Mouse (Mus musculus): ENCODE data around the gene Nck2. TPM values are rescaled to one million over a fixed set of nuclear protein-coding genes. Genes with fewer than 3 reads are reported as not detected.

Gene Nck2
- total RNA-seq, 2 experiments from 2014 or later = 18.0 to 18.6 TPM

GRCm38 (mm10) chr1:43463941-43464682, 19.7 kb downstream of the Nck2 start:
- no peak for TF ChIP-seq CTCF (IDR thresholded peaks at IDR 0.05)
- DNase-seq = no peak
- Histone ChIP-seq H3K4me3 (no peak overlapping the region), H3K27ac (peak overlapping the region; percentile 84)
- intact Hi-C loops (cut with DNase I) = no loop called here

DNA sequence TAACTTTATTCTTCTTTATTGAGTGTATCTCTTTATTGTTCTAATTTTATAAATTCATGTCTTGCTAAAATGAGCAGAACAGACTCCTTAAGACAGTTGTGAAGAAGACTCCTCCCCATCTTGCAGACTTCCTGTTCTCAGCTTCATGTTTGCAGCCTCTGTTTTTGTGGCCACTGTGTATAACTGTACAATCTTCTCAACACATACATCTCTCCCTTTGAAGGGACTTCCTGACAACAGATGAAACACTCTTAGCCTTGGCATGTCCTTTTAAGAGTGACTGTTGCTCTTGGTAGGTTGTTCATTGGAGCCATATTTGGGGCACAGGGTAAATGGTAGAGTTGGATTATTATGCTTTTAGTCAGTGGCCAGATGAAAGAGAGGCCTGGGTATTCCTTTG, 20.6 kb downstream of the Nck2 start:
- no peak overlapping the region for H3K4me3 ChIP-seq
- intact Hi-C loops (cut with DNase I) = no loop called here
- TF ChIP-seq CTCF (IDR thresholded peaks at IDR 0.05) = no peak

GRCm38 (mm10) chr1:43465957-43466624, 21.7 kb downstream of the Nck2 start:
- intact Hi-C loops (cut with DNase I) = no loop called here
- TF ChIP-seq CTCF (IDR thresholded peaks at IDR 0.05) = no peak
- H3K4me3 ChIP-seq = no peak overlapping the region
- peak overlapping the region; percentile 84 for H3K27ac ChIP-seq
- DNase-seq = no peak

More for the DNA sequence above, 20.6 kb downstream of the Nck2 start:
- DNase-seq = no peak
- peak overlapping the region; percentile 84 for H3K27ac ChIP-seq

GRCm38 (mm10) chr1:43467656-43468055, 23.3 kb downstream of the Nck2 start:
- H3K27ac ChIP-seq = peak overlapping the region; percentile 84
- intact Hi-C loops (cut with DNase I) = no loop called here
- no peak overlapping the region for H3K4me3 ChIP-seq
- no peak for TF ChIP-seq CTCF (IDR thresholded peaks at IDR 0.05)
- peak; percentile 54 for DNase-seq

DNA sequence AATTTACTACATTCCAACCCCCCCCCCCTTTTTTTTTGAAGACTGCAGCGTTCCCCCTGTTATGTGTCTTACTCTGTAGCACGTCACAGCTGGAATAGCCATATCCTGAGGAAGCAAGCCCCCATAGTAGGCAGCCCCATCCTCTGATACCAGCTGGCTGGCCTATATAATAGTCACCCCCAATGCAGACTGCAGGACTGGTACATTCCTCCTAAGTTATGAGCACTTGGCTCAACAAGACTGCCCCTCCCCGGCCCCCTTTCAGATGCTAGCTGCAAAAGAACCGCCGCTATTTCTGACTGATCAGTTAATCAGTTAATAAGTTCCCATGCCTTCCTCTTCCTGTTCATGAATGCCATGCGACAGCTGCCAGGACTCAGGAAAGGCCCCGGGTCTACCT, 23.8 kb downstream of the Nck2 start:
- H3K27ac ChIP-seq = peak overlapping the region; percentile 12; the same call in 1 of the 2 replicates
- intact Hi-C loops (cut with DNase I) = no loop called here
- no peak for DNase-seq

DNA sequence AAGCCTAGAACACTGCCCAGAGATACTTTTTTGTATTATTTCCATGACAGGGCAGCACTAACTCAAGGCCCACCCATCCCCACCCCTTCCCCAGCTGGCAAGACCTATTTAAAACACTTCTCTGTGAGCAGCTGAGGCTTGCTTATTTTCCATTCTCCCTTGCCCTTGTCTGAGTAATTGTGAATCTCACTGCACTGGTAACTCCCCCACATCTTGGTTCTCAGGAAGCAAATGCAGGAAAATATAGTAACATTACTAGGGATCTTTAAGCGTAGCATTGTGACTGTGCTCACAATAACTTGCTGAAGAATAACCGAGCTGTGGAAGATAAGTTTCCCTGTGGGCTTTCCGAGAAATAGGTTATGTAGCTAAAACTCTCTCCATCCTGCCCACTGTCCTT, 24.6 kb downstream of the Nck2 start:
- DNase-seq = no peak
- intact Hi-C loops (cut with DNase I) = no loop called here
- Histone ChIP-seq H3K27ac (peak overlapping the region; percentile 38; the same call in 1 of the 2 replicates), H3K4me3 (no peak overlapping the region)
- TF ChIP-seq CTCF (IDR thresholded peaks at IDR 0.05) = no peak

More for the DNA sequence above, 23.8 kb downstream of the Nck2 start:
- no peak for TF ChIP-seq CTCF (IDR thresholded peaks at IDR 0.05)
- no peak overlapping the region for H3K4me3 ChIP-seq

DNA sequence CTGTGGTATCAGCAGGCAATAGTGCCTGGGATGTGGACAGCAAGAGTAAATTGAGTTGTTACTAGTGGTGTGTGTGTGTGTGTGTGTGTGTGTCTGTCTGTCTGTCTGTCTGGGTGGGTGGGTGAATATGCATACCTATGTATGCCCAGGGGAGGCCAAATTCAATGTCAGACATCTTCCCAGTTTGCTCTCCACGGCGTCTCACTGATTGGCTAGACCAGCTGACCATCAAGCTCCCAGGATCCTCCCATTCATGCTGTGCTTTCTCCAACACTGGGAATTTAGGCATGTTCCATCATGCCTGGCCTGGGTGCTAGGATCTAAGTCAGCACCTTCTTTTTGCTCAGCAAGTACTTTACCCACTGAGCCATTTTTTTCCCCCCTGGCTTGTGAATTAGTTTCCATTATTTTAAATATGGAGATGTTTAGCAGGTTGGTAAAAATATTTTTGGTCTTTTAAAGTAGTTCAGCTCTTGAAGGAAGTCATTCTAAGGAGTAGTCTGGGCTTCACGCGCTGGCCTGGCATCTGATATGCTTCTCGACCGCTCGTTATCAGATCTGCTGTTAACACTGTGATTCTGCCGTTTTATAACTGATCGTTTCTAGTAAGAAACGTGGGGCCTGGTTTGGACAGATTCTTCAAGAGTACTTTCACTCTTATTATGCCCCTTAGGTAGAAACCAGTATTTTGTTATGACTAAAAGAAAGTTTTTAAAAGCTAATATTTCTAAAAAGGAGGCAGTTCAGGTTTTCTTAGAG, 26.2 kb downstream of the Nck2 start:
- TF ChIP-seq CTCF (IDR thresholded peaks at IDR 0.05) = no peak
- Histone ChIP-seq H3K27ac (no peak overlapping the region), H3K4me3 (no peak overlapping the region)
- DNase-seq = no peak
- intact Hi-C loops (cut with DNase I) = no loop called here

DNA sequence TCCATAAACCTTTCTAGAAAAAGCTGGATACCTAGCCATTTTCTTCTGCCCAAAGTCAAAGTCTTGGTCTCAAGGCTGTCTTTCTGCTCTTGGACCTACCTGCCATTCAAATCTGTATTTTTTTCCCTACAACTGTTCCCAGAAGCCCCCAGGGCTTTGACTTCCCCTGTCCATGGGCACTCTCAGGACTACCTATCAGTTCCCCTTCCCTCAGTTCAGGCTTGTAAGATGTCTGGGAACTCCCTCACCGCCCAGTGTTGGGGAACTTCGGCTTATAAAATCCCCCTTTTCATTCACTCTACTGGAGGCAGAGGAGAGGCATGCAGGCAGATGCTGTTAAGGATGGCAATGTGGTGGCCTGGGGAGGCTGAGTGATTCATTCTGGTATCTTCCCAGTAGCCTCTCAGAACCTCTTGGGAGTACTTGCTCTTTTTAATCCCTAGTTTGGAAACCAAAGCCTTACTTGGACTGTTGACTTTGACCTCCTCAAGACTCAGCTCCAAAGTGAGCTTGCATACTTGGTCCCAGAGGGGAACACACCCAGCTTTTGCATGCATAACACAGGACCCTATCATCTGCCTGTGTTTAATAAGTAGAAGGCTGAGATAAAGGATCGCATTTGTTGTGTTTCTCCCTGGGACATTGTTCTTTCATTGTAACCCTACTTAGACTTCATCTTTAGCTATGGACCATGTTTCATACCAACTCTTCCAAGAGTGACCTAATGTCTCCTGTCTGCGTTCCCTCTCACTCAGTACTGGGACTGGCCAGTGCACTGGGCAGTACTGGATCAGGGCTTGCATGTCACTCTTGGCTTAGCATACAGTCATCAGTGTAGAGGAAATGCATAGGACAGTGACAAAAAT, 27.0 kb downstream of the Nck2 start:
- intact Hi-C loops (cut with DNase I) = no loop called here
- no peak for DNase-seq
- H3K27ac ChIP-seq = peak overlapping the region; percentile 1; the same call in 1 of the 2 replicates
- no peak for TF ChIP-seq CTCF (IDR thresholded peaks at IDR 0.05)
- H3K4me3 ChIP-seq = no peak overlapping the region

GRCm38 (mm10) chr1:43472046-43472649, 27.8 kb downstream of the Nck2 start:
- DNase-seq = no peak
- H3K27ac ChIP-seq = peak overlapping the region; percentile 1; the same call in 1 of the 2 replicates
- intact Hi-C loops (cut with DNase I) = no loop called here
- no peak for TF ChIP-seq CTCF (IDR thresholded peaks at IDR 0.05)
- H3K4me3 ChIP-seq = no peak overlapping the region

GRCm38 (mm10) chr1:43473734-43474534, 29.6 kb downstream of the Nck2 start:
- Histone ChIP-seq H3K4me3 (peak overlapping the region; percentile 22; the same call in 1 of the 2 replicates), H3K27ac (peak overlapping the region; percentile 73)
- TF ChIP-seq CTCF (IDR thresholded peaks at IDR 0.05) = no peak
- intact Hi-C loops (cut with DNase I) = no loop called here
- no peak for DNase-seq
